Mouse (Mus musculus) limb, embryonic 11.5 days (tissue): ENCODE data around the gene Adm. TPM values are rescaled to one million over a fixed set of nuclear protein-coding genes. Genes with fewer than 3 reads are reported as not detected.
"Not testable (repeated sequence)": the region's sequence is repeated elsewhere in the genome, so short reads cannot be mapped to it uniquely, and the experiment has no call there.

Source experiments
- ATAC-seq: fragments of 200-750 bp; cut with Nextera tagmentation; 2 replicates; pipeline ENCODE4 v1.8.0; 2017; ENCODE audit warnings: low read depth; ENCODE audit not compliant: insufficient number of reproducible peaks, low FRiP score, low TSS enrichment
- DNase-seq: peaks from one replicate; pipeline ENCODE4 v3.0.0-alpha.2; 2015; ENCODE audit warnings: low spot score
- H3K27ac ChIP-seq: fragments of 300-500 bp; sonication (generic); replicated peaks from 2 replicates; pipeline ENCODE4 v1.5.1; 2014; ENCODE audit warnings: low read depth, mild to moderate bottlenecking, low read length
- H3K27me3 ChIP-seq: fragments of 300-500 bp; sonication (generic); 2 replicates; pipeline ENCODE4 v1.6.1; 2014; ENCODE audit warnings: mild to moderate bottlenecking, low read length, mixed read lengths; ENCODE audit not compliant: control insufficient read depth, insufficient read depth
- H3K36me3 ChIP-seq: fragments of 300-500 bp; sonication (generic); 2 replicates; pipeline ENCODE4 v1.6.1; 2014; ENCODE audit warnings: mild to moderate bottlenecking, low read length, moderate library complexity, mixed read lengths; ENCODE audit not compliant: control insufficient read depth, insufficient read depth
- H3K4me1 ChIP-seq: fragments of 300-500 bp; sonication (generic); 2 replicates; pipeline ENCODE4 v1.6.1; 2014; ENCODE audit warnings: low read length, mixed read lengths; ENCODE audit not compliant: control insufficient read depth, insufficient read depth
- H3K4me2 ChIP-seq: fragments of 300-500 bp; sonication (generic); 2 replicates; pipeline ENCODE4 v1.6.1; 2014; ENCODE audit warnings: low read depth, mild to moderate bottlenecking, moderate library complexity; ENCODE audit not compliant: severe bottlenecking
- H3K4me3 ChIP-seq: fragments of 300-500 bp; sonication (generic); 2 replicates; pipeline ENCODE4 v1.5.1; 2014; ENCODE audit warnings: low read depth, low read length
- H3K9ac ChIP-seq: fragments of 300-500 bp; sonication (generic); 2 replicates; pipeline ENCODE4 v1.6.1; 2014; ENCODE audit warnings: mild to moderate bottlenecking, low read length
- H3K9me3 ChIP-seq: fragments of 300-500 bp; sonication (generic); 2 replicates; pipeline ENCODE4 v1.6.1; 2016; ENCODE audit warnings: low read length; ENCODE audit not compliant: control insufficient read depth
- WGBS: fragments of 180-500 bp; shearing (Covaris S2); extraction: QIAGEN DNeasy Blood & Tissue Kit; methylation state at CpG from one replicate; pipeline ENCODE4 v1.1.7; 2014; 5-methylcytosine and 5-hydroxymethylcytosine counted together
- polyA plus RNA-seq: library from polyadenylated mRNA; unstranded; fragments of >200 nt; fragmentation: Nextera tagmentation; extraction: Ambion mirVana; gene quantifications from 2 replicates; pipeline ENCODE4 v1.2.1, GENCODE M21; 2014

Gene Adm
- polyA plus RNA-seq, 1 experiment from 2014 or later = 1.7 TPM

- no peak for DNase-seq
- no peak overlapping the region for H3K27ac ChIP-seq
- H3K4me1 ChIP-seq = no peaks in the 10 kb centered on the region
- no peak overlapping the region for H3K4me3 ChIP-seq
- ATAC-seq = no peak
- H3K4me2 ChIP-seq = no peak overlapping the region
- no peaks in the 10 kb centered on the region for H3K9me3 ChIP-seq
- no peaks in the 10 kb centered on the region for H3K36me3 ChIP-seq
- H3K9ac ChIP-seq = no peak overlapping the region
- 65% methylated on average over 17 of the region's 17 CpGs for WGBS
- H3K27me3 ChIP-seq = no peaks in the 10 kb centered on the region
These were observed 11.0 kb downstream of the Adm start for GRCm38 (mm10) chr7:110638305-110639110.

GRCm38 (mm10) chr7:110639291-110639915 lies 11.9 kb downstream of the Adm start:
- Histone ChIP-seq H3K27ac (no peak overlapping the region), H3K4me2 (no peak overlapping the region), H3K4me1 (no peaks in the 10 kb centered on the region), H3K36me3 (no peaks in the 10 kb centered on the region), H3K9ac (no peak overlapping the region), H3K27me3 (no peaks in the 10 kb centered on the region), H3K4me3 (no peak overlapping the region), H3K9me3 (no peaks in the 10 kb centered on the region)
- 83% methylated on average over 11 of the region's 11 CpGs for WGBS
- DNase-seq = no peak
- no peak for ATAC-seq

GRCm38 (mm10) chr7:110639958-110640357 lies 12.5 kb downstream of the Adm start:
- H3K36me3 ChIP-seq, H3K4me1 ChIP-seq, H3K4me2 ChIP-seq, DNase-seq, ATAC-seq, H3K4me3 ChIP-seq, H3K9ac ChIP-seq, H3K9me3 ChIP-seq, H3K27ac ChIP-seq, H3K27me3 ChIP-seq: not testable (repeated sequence)
- 97% methylated on average over 3 of the region's 3 CpGs for WGBS

- Histone ChIP-seq H3K36me3 (no peaks in the 10 kb centered on the region), H3K27me3 (no peaks in the 10 kb centered on the region), H3K4me2 (no peak overlapping the region), H3K9ac (no peak overlapping the region), H3K4me1 (no peaks in the 10 kb centered on the region), H3K9me3 (peaks cover 2% of the 10 kb centered on the region; the same call in 1 of the 2 replicates), H3K4me3 (no peak overlapping the region), H3K27ac (no peak overlapping the region)
- WGBS = 76% methylated on average over 5 of the region's 5 CpGs
- DNase-seq (peak; percentile 74), ATAC-seq (peak; percentile 62; the same call in 1 of the 2 replicates)
These were observed 17.9 kb downstream of the Adm start for GRCm38 (mm10) chr7:110645311-110645710.

- Histone ChIP-seq H3K9ac (no peak overlapping the region), H3K36me3 (no peaks in the 10 kb centered on the region), H3K4me2 (no peak overlapping the region), H3K9me3 (peaks cover 2% of the 10 kb centered on the region; the same call in 1 of the 2 replicates), H3K4me1 (no peaks in the 10 kb centered on the region), H3K4me3 (no peak overlapping the region), H3K27ac (no peak overlapping the region), H3K27me3 (no peaks in the 10 kb centered on the region)
- ATAC-seq = no peak
- WGBS = 83% methylated on average over 6 of the region's 6 CpGs
- no peak for DNase-seq
These were observed 18.4 kb downstream of the Adm start for GRCm38 (mm10) chr7:110645859-110646258.

- H3K27ac ChIP-seq = no peak overlapping the region
- 91% methylated on average over 8 of the region's 8 CpGs for WGBS
- peaks cover 2% of the 10 kb centered on the region; the same call in 1 of the 2 replicates for H3K9me3 ChIP-seq
- ATAC-seq (no peak), DNase-seq (no peak)
- H3K36me3 ChIP-seq = no peaks in the 10 kb centered on the region
- no peaks in the 10 kb centered on the region for H3K4me1 ChIP-seq
- no peaks in the 10 kb centered on the region for H3K27me3 ChIP-seq
- H3K9ac ChIP-seq = no peak overlapping the region
- no peak overlapping the region for H3K4me2 ChIP-seq
- no peak overlapping the region for H3K4me3 ChIP-seq
These were observed 19.3 kb downstream of the Adm start for GRCm38 (mm10) chr7:110646611-110647407.

GRCm38 (mm10) chr7:110647559-110648454 lies 20.3 kb downstream of the Adm start:
- Histone ChIP-seq H3K9me3 (peaks cover 2% of the 10 kb centered on the region; the same call in 1 of the 2 replicates), H3K4me3 (no peak overlapping the region), H3K4me1 (no peaks in the 10 kb centered on the region), H3K27me3 (no peaks in the 10 kb centered on the region), H3K36me3 (no peaks in the 10 kb centered on the region), H3K9ac (no peak overlapping the region), H3K4me2 (no peak overlapping the region), H3K27ac (no peak overlapping the region)
- DNase-seq (no peak), ATAC-seq (no peak)
- WGBS = 89% methylated on average over 15 of the region's 15 CpGs
